Mouse (Mus musculus) spleen, adult 2 months (tissue): Measurements from ENCODE around the gene Gse1. TPM values are rescaled to one million over a fixed set of nuclear protein-coding genes. Genes with fewer than 3 reads are reported as not detected.

ENCODE experiments used
- DNase-seq, 2 experiments: peaks; one replicate each; pipeline versions ENCODE4 v3.0.0 to v3.0.0-alpha.2; 2012 to 2021; ENCODE audit warnings: low spot score in 2 of 2, low read depth in 1 of 2
- H3K27ac ChIP-seq: fragments of 200-500 bp; 2 replicates; pipeline ENCODE4 v1.5.1; 2012; ENCODE audit warnings: low read length, inconsistent platforms; ENCODE audit not compliant: insufficient read depth
- H3K27me3 ChIP-seq: fragments of 200-500 bp; 2 replicates; pipeline ENCODE4 v1.6.1; 2012; ENCODE audit warnings: mild to moderate bottlenecking, moderate library complexity, low read length, inconsistent platforms; ENCODE audit not compliant: control insufficient read depth, insufficient read depth
- H3K36me3 ChIP-seq: fragments of 200-500 bp; 2 replicates; pipeline ENCODE4 v1.6.1; 2012; ENCODE audit warnings: mild to moderate bottlenecking, low read length, inconsistent platforms; ENCODE audit not compliant: control insufficient read depth, insufficient read depth
- H3K4me1 ChIP-seq: fragments of 200-500 bp; 2 replicates; pipeline ENCODE4 v1.6.1; 2011; ENCODE audit warnings: inconsistent platforms; ENCODE audit not compliant: control insufficient read depth, insufficient read depth, insufficient read length
- H3K4me3 ChIP-seq: fragments of 200-500 bp; 2 replicates; pipeline ENCODE4 v1.5.1; 2011; ENCODE audit warnings: mild to moderate bottlenecking, inconsistent platforms; ENCODE audit not compliant: insufficient read depth, insufficient read length; ENCODE audit errors: extremely low read depth
- CTCF ChIP-seq: fragments of 200-500 bp; IDR thresholded peaks from 2 replicates; pipeline ENCODE4 v1.5.1; 2011; ENCODE audit warnings: mild to moderate bottlenecking, inconsistent platforms; ENCODE audit not compliant: insufficient read depth, insufficient read length, insufficient replicate concordance; ENCODE audit errors: extremely low read depth
- POLR2A ChIP-seq: fragments of 200-500 bp; IDR thresholded peaks from 2 replicates; pipeline ENCODE4 v1.6.1; 2011; ENCODE audit warnings: low read depth, low read length, inconsistent platforms
- WGBS: fragments of 180-500 bp; shearing (Covaris S2); methylation state at CpG from one replicate; pipeline ENCODE4 v1.1.7; 2018; 5-methylcytosine and 5-hydroxymethylcytosine counted together
- polyA plus RNA-seq: library from polyadenylated mRNA; depleted of rRNA; stranded (reverse); fragments of >200 nt; gene quantifications from 2 replicates; pipeline ENCODE4 v1.2.3, GENCODE M21; 2012

The Gse1 gene
- polyA plus RNA-seq, 1 experiment: 39.2 TPM

GRCm38 (mm10) chr8:120487377-120487728, 259.1 kb downstream of the Gse1 start:
- TF ChIP-seq POLR2A (no peak), CTCF (no peak)
- Histone ChIP-seq H3K27me3 (no peaks in the 10 kb centered on the region), H3K4me1 (peaks cover 35% of the 10 kb centered on the region), H3K36me3 (no peaks in the 10 kb centered on the region), H3K27ac (peak overlapping the region; percentile 96), H3K4me3 (peak overlapping the region; percentile 92)
- DNase-seq: peak in 1 of 2 experiments; percentile 51
- under 1% methylated on average over 34 of the region's 34 CpGs for WGBS

DNA sequence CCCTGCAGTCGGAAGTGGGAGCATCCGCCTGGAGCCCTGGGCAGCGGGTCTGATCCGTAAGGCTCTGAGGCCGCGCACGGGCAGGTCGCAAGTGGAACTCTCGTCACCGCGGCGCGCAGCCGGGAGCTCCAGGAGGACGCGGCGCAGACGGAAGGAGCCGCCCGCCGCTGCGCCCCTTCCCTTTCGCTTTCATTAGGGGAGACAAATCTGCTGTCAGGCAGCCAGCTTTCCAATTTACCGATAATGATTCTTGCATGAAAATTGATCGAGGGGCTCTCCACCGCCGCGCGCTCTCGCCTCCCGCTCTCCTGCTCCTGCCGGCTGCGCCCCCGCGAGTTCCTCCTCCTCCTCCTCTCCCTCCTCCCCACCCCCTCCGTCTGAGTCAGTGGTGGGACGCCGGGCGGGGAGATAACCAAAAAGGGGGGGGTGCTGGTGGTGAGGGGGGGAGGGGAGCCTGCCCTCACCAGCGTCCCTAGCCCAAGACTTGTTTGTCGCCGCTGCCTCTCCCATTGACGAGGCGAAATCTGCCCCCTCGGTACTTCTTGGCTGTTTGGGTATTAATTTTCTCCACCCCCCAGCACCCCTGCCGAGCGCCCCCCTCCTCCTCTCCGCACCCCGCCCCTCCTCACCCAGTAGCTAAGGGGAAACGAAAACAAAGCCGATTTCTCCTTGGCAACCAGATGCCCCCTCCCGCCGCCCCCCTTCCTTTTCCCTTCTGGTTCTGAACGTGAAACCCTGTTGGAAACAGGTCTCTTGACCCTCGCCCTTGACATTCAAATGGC, 259.7 kb downstream of the Gse1 start:
- under 1% methylated on average over 50 of the region's 55 CpGs for WGBS
- DNase-seq: peak; percentile 50 to 58
- H3K4me1 ChIP-seq: peaks cover 35% of the 10 kb centered on the region

DNA sequence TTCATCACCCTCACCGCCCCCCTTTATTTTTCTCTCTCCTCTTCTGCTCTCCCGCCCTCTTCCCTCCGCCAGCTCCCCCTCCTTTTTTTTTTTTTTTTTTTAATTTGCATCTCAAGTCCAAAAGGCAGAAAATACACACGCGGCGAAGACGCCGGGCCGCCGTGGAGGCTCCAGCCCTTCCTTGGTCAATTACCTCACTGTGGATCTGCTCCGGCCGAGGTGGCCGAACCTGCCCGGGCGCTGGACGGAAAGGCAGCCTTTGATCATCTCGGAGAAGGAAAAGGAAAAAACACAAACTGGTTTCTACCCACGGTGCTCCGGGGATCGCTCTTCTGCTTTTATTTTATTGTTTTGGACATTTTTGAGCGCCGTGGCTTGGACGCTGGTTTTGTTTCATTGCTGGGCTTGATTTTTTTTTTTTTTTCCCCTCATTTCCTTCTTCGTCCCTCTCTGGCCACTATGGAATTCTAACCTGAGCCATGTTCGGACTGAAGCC, 260.4 kb downstream of the Gse1 start:
- DNase-seq: peak in 1 of 2 experiments; percentile 22
- WGBS: under 1% methylated on average over 25 of the region's 25 CpGs
- Histone ChIP-seq H3K27me3 (no peaks in the 10 kb centered on the region), H3K36me3 (no peaks in the 10 kb centered on the region), H3K27ac (peak overlapping the region; percentile 93), H3K4me1 (peaks cover 35% of the 10 kb centered on the region), H3K4me3 (peak overlapping the region; percentile 92)
- TF ChIP-seq POLR2A (no peak), CTCF (no peak)

More for the DNA sequence above, 259.7 kb downstream of the Gse1 start:
- TF ChIP-seq POLR2A (no peak), CTCF (no peak)
- Histone ChIP-seq H3K36me3 (no peaks in the 10 kb centered on the region), H3K27me3 (no peaks in the 10 kb centered on the region), H3K27ac (peak overlapping the region; percentile 96), H3K4me3 (peak overlapping the region; percentile 92)

- peak; percentile 68 to 91 for DNase-seq
- Histone ChIP-seq H3K4me1 (peaks cover 35% of the 10 kb centered on the region), H3K36me3 (no peaks in the 10 kb centered on the region), H3K27me3 (no peaks in the 10 kb centered on the region), H3K4me3 (peak overlapping the region; percentile 92), H3K27ac (peak overlapping the region; percentile 93)
- TF ChIP-seq POLR2A: no peak
- no peak for TF ChIP-seq CTCF
- WGBS: under 1% methylated on average over 73 of the region's 73 CpGs
Observed at GRCm38 (mm10) chr8:120489142-120489754, 261.0 kb downstream of the Gse1 start.

DNA sequence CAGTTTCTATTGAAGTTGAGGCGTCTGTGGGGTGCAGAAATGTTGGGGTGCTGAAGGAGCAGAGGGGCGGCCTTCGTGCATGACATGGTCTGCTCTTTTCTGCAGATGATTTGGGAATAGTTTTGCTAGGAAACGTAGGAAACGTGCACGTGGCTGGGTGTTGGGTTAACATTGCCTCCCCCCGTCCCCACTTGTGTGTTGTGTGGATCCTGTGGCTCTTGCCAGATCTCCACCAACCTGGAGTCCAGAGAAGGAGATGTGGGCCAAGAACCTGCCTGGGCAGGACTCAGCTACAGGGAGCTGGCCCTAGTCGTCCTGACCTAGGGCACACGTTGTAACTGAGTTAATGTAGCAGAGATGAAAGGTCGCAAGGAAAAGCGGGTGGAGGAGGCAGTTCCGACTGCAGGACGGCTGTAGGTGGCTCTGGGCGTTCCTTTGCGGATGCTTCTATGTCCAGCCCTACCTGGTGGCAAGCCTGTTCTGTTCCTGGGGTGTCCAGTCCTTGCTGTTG, 261.6 kb downstream of the Gse1 start:
- Histone ChIP-seq H3K4me3 (peak overlapping the region; percentile 92), H3K36me3 (no peaks in the 10 kb centered on the region), H3K27me3 (no peaks in the 10 kb centered on the region), H3K27ac (peak overlapping the region; percentile 93), H3K4me1 (peaks cover 30% of the 10 kb centered on the region)
- WGBS: 9% methylated on average over 15 of the region's 15 CpGs
- no peak for DNase-seq
- no peak for TF ChIP-seq POLR2A
- no peak for TF ChIP-seq CTCF

- TF ChIP-seq POLR2A: no peak
- TF ChIP-seq CTCF: no peak
- WGBS: 10% methylated on average over 12 of the region's 12 CpGs
- no peaks in the 10 kb centered on the region for H3K27me3 ChIP-seq
- H3K36me3 ChIP-seq: no peaks in the 10 kb centered on the region
- H3K4me1 ChIP-seq: peaks cover 27% of the 10 kb centered on the region
- DNase-seq: peak; percentile 22 to 40
- peak overlapping the region; percentile 92 for H3K4me3 ChIP-seq
- H3K27ac ChIP-seq: peak overlapping the region; percentile 93
Observed at GRCm38 (mm10) chr8:120490354-120491141, 262.3 kb downstream of the Gse1 start.
